Mouse (Mus musculus) embryonic facial prominence, embryonic 13.5 days (tissue): ENCODE data around the gene Htra2. TPM values are rescaled to one million over a fixed set of nuclear protein-coding genes. Genes with fewer than 3 reads are reported as not detected.

Experiments used
- ATAC-seq: fragments of 200-750 bp; cut with Nextera tagmentation; 2 replicates; pipeline ENCODE4 v1.8.0; 2017; ENCODE audit warnings: low read depth; ENCODE audit not compliant: insufficient number of reproducible peaks, insufficient read depth, low FRiP score, low TSS enrichment
- H3K27ac ChIP-seq: fragments of 300-500 bp; sonication (generic); 2 replicates; pipeline ENCODE4 v1.5.1; 2015; ENCODE audit warnings: moderate library complexity, mild to moderate bottlenecking, inconsistent platforms
- H3K27me3 ChIP-seq: fragments of 300-500 bp; sonication (generic); 2 replicates; pipeline ENCODE4 v1.6.1; 2015; ENCODE audit warnings: mild to moderate bottlenecking, inconsistent platforms
- H3K36me3 ChIP-seq: fragments of 300-500 bp; sonication (generic); 2 replicates; pipeline ENCODE4 v1.6.1; 2015; ENCODE audit warnings: mild to moderate bottlenecking, inconsistent platforms
- H3K4me1 ChIP-seq: fragments of 300-500 bp; sonication (generic); 2 replicates; pipeline ENCODE4 v1.6.1; 2015; ENCODE audit warnings: inconsistent platforms
- H3K4me2 ChIP-seq: fragments of 300-500 bp; sonication (generic); 2 replicates; pipeline ENCODE4 v1.6.1; 2015; ENCODE audit warnings: moderate library complexity, mild to moderate bottlenecking, inconsistent platforms
- H3K4me3 ChIP-seq: fragments of 300-500 bp; sonication (generic); 2 replicates; pipeline ENCODE4 v1.5.1; 2015; ENCODE audit warnings: mild to moderate bottlenecking, inconsistent platforms
- H3K9ac ChIP-seq: fragments of 300-500 bp; sonication (generic); 2 replicates; pipeline ENCODE4 v1.6.1; 2015; ENCODE audit warnings: mild to moderate bottlenecking, inconsistent platforms
- H3K9me3 ChIP-seq: fragments of 300-500 bp; sonication (generic); 2 replicates; pipeline ENCODE4 v1.6.1; 2016; ENCODE audit warnings: inconsistent platforms
- WGBS: fragments of 180-500 bp; shearing (Covaris S2); methylation state at CpG from one replicate; pipeline ENCODE4 v1.1.7; 2015; ENCODE audit warnings: mixed read lengths; 5-methylcytosine and 5-hydroxymethylcytosine counted together
- microRNA counts: library from miRNA; unstranded; fragments of <30 nt; microRNA quantifications from one replicate; lab custom pipeline; 2016
- microRNA-seq: library from miRNA; unstranded; fragments of <30 nt; microRNA quantifications from one replicate; pipeline ENCODE4, GENCODE M21; 2016
- polyA plus RNA-seq: library from polyadenylated mRNA; unstranded; fragments of >200 nt; fragmentation: Nextera tagmentation; extraction: Ambion mirVana; gene quantifications from 2 replicates; pipeline ENCODE4 v1.2.1, GENCODE M21; 2015

The Htra2 gene
- polyA plus RNA-seq, 1 experiment from 2014 or later, result 72.6 TPM

- 91% methylated on average over 1 of the region's 1 CpGs for WGBS
- Histone ChIP-seq H3K27ac (no peak overlapping the region), H3K27me3 (no peaks in the 10 kb centered on the region), H3K9me3 (no peaks in the 10 kb centered on the region), H3K4me2 (no peak overlapping the region), H3K9ac (no peak overlapping the region), H3K36me3 (no peaks in the 10 kb centered on the region), H3K4me1 (0 out of 2 replicates have a peak, but pooled peaks cover 13% of the 10 kb centered on the region), H3K4me3 (no peak overlapping the region)
- no peak for ATAC-seq
Observed at GRCm38 (mm10) chr6:83003082-83003481, 52.0 kb downstream of the Htra2 start.

MicroRNAs encoded within 50 kb of the gene (microRNA counts, 519-probe panel; counts per million panel counts)
- 236 counts per million, percentile 44 among the panel's probes with 10 or more counts for microRNA mmu-miR-3470a+mmu-miR-3470b (lab: Ali Mortazavi, UCI)

Small RNA genes within 50 kb of the gene (microRNA-seq; reads per million reads assigned to microRNA genes)
- gene Mir3470a (not detected), gene Mir7040 (not detected)

Other genes with a start within 250 kb of the Htra2 start
- 6.5 and 7.2 TPM in 2 replicates for gene Sema4f, start 115.5 kb downstream of the Htra2 start, polyA plus RNA-seq
- gene M1ap, start 108.4 kb downstream of the Htra2 start, polyA plus RNA-seq, result 0.25 and 0.88 TPM in 2 replicates
- 11.5 and 12.8 TPM in 2 replicates for gene Dok1, start 21.8 kb downstream of the Htra2 start, polyA plus RNA-seq
- 20.9 and 24.1 TPM in 2 replicates for gene Loxl3, start 21.1 kb downstream of the Htra2 start, polyA plus RNA-seq
- 177 and 206 TPM in 2 replicates for gene Aup1, start 752 bp downstream of the Htra2 start, polyA plus RNA-seq
- gene Dqx1, start 2.6 kb upstream of the Htra2 start, polyA plus RNA-seq, result 1.3 TPM in 2 replicates
- 0.31 and 0.67 TPM in 2 replicates for gene Tlx2, start 15.0 kb upstream of the Htra2 start, polyA plus RNA-seq
- gene Pcgf1, start 22.6 kb upstream of the Htra2 start, polyA plus RNA-seq, result 44.3 and 47.5 TPM in 2 replicates
- 0.27 and 0.56 TPM in 2 replicates for gene Lbx2, start 31.1 kb upstream of the Htra2 start, polyA plus RNA-seq
- 2.9 and 3.5 TPM in 2 replicates for gene Ccdc142, start 46.3 kb upstream of the Htra2 start, polyA plus RNA-seq
- gene Gm42688, start 46.3 kb upstream of the Htra2 start, polyA plus RNA-seq, result 3.3 and 3.5 TPM in 2 replicates
- gene Mrpl53, start 53.8 kb upstream of the Htra2 start, polyA plus RNA-seq, result 137 and 151 TPM in 2 replicates
- 45.0 and 45.6 TPM in 2 replicates for gene Mogs, start 60.2 kb upstream of the Htra2 start, polyA plus RNA-seq
- gene Wbp1, start 66.3 kb upstream of the Htra2 start, polyA plus RNA-seq, result 144 and 172 TPM in 2 replicates
- 13.2 and 13.9 TPM in 2 replicates for gene Ino80b, start 70.2 kb upstream of the Htra2 start, polyA plus RNA-seq
- gene Rtkn, start 80.2 kb upstream of the Htra2 start, polyA plus RNA-seq, result 46.7 and 51.8 TPM in 2 replicates
- gene Wdr54, start 101.1 kb upstream of the Htra2 start, polyA plus RNA-seq, result 7.1 and 7.9 TPM in 2 replicates
- gene 1700003E16Rik, start 101.1 kb upstream of the Htra2 start, polyA plus RNA-seq, result 2.0 and 2.8 TPM in 2 replicates
- gene Dctn1, start 110.6 kb upstream of the Htra2 start, polyA plus RNA-seq, result 87.7 and 90.0 TPM in 2 replicates
- gene Slc4a5, start 164.6 kb upstream of the Htra2 start, polyA plus RNA-seq, result 0.15 and 0.20 TPM in 2 replicates